Mouse (Mus musculus) heart, embryonic 14.5 days (tissue): ENCODE measurements around the gene Abhd18. TPM values are rescaled to one million over a fixed set of nuclear protein-coding genes. Genes with fewer than 3 reads are reported as not detected.
A peak's percentile ranks its signal among the peaks of the same experiment; 100 is the strongest.
"Not testable (repeated sequence)": the region's sequence is repeated elsewhere in the genome, so short reads cannot be mapped to it uniquely, and the experiment has no call there.

Experiments
- ATAC-seq: fragments of 200-750 bp; cut with Nextera tagmentation; 2 replicates; pipeline ENCODE4 v1.8.0; 2017; ENCODE audit warnings: low read depth, moderate TSS enrichment; ENCODE audit not compliant: insufficient number of reproducible peaks, insufficient read depth, low FRiP score
- H3K27ac ChIP-seq, 2 experiments: fragments of 200-500 bp in 1 of 2; fragments of 300-500 bp in 1 of 2; sonication (generic) in 1 of 2; replicated peaks in 1 of 2; 2 replicates each; pipeline ENCODE4 v1.5.1; 2012 to 2014; ENCODE audit warnings: low read depth in 2 of 2, low read length in 2 of 2, control low read depth in 1 of 2, mild to moderate bottlenecking in 1 of 2, mixed read lengths in 1 of 2; ENCODE audit not compliant: control insufficient read depth in 1 of 2, insufficient read depth in 1 of 2
- H3K27me3 ChIP-seq: fragments of 300-500 bp; sonication (generic); 2 replicates; pipeline ENCODE4 v1.6.1; 2014; ENCODE audit warnings: mild to moderate bottlenecking, low read length, control low read depth; ENCODE audit not compliant: control insufficient read depth, insufficient read depth
- H3K36me3 ChIP-seq: fragments of 300-500 bp; sonication (generic); 2 replicates; pipeline ENCODE4 v1.6.1; 2014; ENCODE audit warnings: mild to moderate bottlenecking, control low read depth, low read length, mixed read lengths; ENCODE audit not compliant: control insufficient read depth, insufficient read depth
- H3K4me1 ChIP-seq, 2 experiments: fragments of 200-500 bp in 1 of 2; fragments of 300-500 bp in 1 of 2; sonication (generic) in 1 of 2; 2 replicates each; pipeline ENCODE4 v1.6.1; 2012 to 2014; ENCODE audit warnings: low read length in 2 of 2, control low read depth in 1 of 2, mixed read lengths in 1 of 2; ENCODE audit not compliant: control insufficient read depth in 2 of 2, insufficient read depth in 2 of 2
- H3K4me2 ChIP-seq: fragments of 300-500 bp; sonication (generic); 2 replicates; pipeline ENCODE4 v1.6.1; 2014; ENCODE audit warnings: mild to moderate bottlenecking, low read length
- H3K4me3 ChIP-seq, 2 experiments: fragments of 200-500 bp in 1 of 2; fragments of 300-500 bp in 1 of 2; sonication (generic) in 1 of 2; 2 replicates each; pipeline ENCODE4 v1.5.1; 2012 to 2014; ENCODE audit warnings: low read length in 2 of 2, mild to moderate bottlenecking in 2 of 2, control low read depth in 1 of 2, low read depth in 1 of 2, moderate library complexity in 1 of 2; ENCODE audit not compliant: control insufficient read depth in 1 of 2, insufficient read depth in 1 of 2
- H3K9ac ChIP-seq: fragments of 300-500 bp; sonication (generic); 2 replicates; pipeline ENCODE4 v1.6.1; 2014; ENCODE audit warnings: mild to moderate bottlenecking, low read length
- H3K9me3 ChIP-seq: fragments of 300-500 bp; sonication (generic); 2 replicates; pipeline ENCODE4 v1.6.1; 2016; ENCODE audit warnings: low read length, control low read depth; ENCODE audit not compliant: control insufficient read depth
- WGBS: fragments of 180-500 bp; shearing (Covaris S2); extraction: QIAGEN DNeasy Blood & Tissue Kit; methylation state at CpG from one replicate; pipeline ENCODE4 v1.1.7; 2014; 5-methylcytosine and 5-hydroxymethylcytosine counted together
- polyA plus RNA-seq: library from polyadenylated mRNA; unstranded; fragments of >200 nt; fragmentation: Nextera tagmentation; extraction: Ambion mirVana; gene quantifications from 2 replicates; pipeline ENCODE4 v1.2.1, GENCODE M21; 2014

Gene Abhd18
- polyA plus RNA-seq, 1 experiment from 2014 or later: 18.9 TPM

GRCm38 (mm10) chr3:40809894-40810293 lies 36.9 kb upstream of the Abhd18 start:
- H3K4me2 ChIP-seq: no peak overlapping the region
- no peaks in the 10 kb centered on the region for H3K9me3 ChIP-seq
- ATAC-seq: no peak
- no peak overlapping the region for H3K27ac ChIP-seq
- H3K9ac ChIP-seq: no peak overlapping the region
- H3K27me3 ChIP-seq: no peaks in the 10 kb centered on the region
- H3K36me3 ChIP-seq: peaks cover 87% of the 10 kb centered on the region
- H3K4me3 ChIP-seq: no peak overlapping the region
- WGBS: 89% methylated on average over 2 of the region's 2 CpGs
- H3K4me1 ChIP-seq: no peaks in the 10 kb centered on the region

- H3K9me3 ChIP-seq: no peaks in the 10 kb centered on the region
- ATAC-seq: no peak
- H3K36me3 ChIP-seq: peaks cover 85% of the 10 kb centered on the region
- WGBS: 95% methylated on average over 2 of the region's 2 CpGs
- no peaks in the 10 kb centered on the region for H3K4me1 ChIP-seq
- H3K27me3 ChIP-seq: no peaks in the 10 kb centered on the region
- no peak overlapping the region for H3K4me2 ChIP-seq
- H3K9ac ChIP-seq: no peak overlapping the region
- no peak overlapping the region for H3K27ac ChIP-seq
- H3K4me3 ChIP-seq: no peak overlapping the region
Measured at GRCm38 (mm10) chr3:40813275-40813674, 33.5 kb upstream of the Abhd18 start.

- not testable (repeated sequence) for H3K4me1 ChIP-seq, H3K27me3 ChIP-seq, H3K36me3 ChIP-seq, H3K27ac ChIP-seq, H3K9ac ChIP-seq, ATAC-seq, H3K9me3 ChIP-seq
- Histone ChIP-seq H3K4me2 (peak overlapping the region; percentile 69), H3K4me3 (peak overlapping the region in 1 of 2 experiments; percentile 50; a peak in 1 of 4 replicates)
- 82% methylated on average over 5 of the region's 6 CpGs for WGBS
Measured at GRCm38 (mm10) chr3:40845521-40845920, 1.2 kb upstream of the Abhd18 start.

GRCm38 (mm10) chr3:40846473-40846956 lies 255 bp upstream of the Abhd18 start, which contains the start of gene Mfsd8:
Mfsd8 (minus strand) TSS chr3:40846886.
- ATAC-seq: peak; percentile 99
- not testable (repeated sequence) for H3K36me3 ChIP-seq, H3K4me1 ChIP-seq, H3K27me3 ChIP-seq, H3K9me3 ChIP-seq
- Histone ChIP-seq H3K27ac (peak within 1 kb of the TSS; percentile 71 to 88), H3K4me2 (peak within 1 kb of the TSS; percentile 73), H3K9ac (peak within 1 kb of the TSS; percentile 76), H3K4me3 (peak within 1 kb of the TSS; percentile 50)
- WGBS: under 1% methylated on average over 34 of the region's 39 CpGs

GRCm38 (mm10) chr3:40847018-40847417 lies 248 bp downstream of the Abhd18 start:
- H3K9me3 ChIP-seq, H3K27me3 ChIP-seq, ATAC-seq, H3K36me3 ChIP-seq, H3K4me1 ChIP-seq: not testable (repeated sequence)
- H3K27ac ChIP-seq: peak overlapping the region in 1 of 2 experiments; percentile 64; a peak in 3 of 4 replicates
- peak overlapping the region; percentile 73 for H3K4me2 ChIP-seq
- WGBS: 1% methylated on average over 16 of the region's 21 CpGs
- H3K4me3 ChIP-seq: peak overlapping the region; percentile 50
- H3K9ac ChIP-seq: peak overlapping the region; percentile 71

- ATAC-seq: not testable (repeated sequence)
- peak overlapping the region; percentile 73; the same call in 1 of the 2 replicates for H3K4me2 ChIP-seq
- 93% methylated on average over 2 of the region's 2 CpGs for WGBS
Measured at GRCm38 (mm10) chr3:40847936-40848335, 1.2 kb downstream of the Abhd18 start.

GRCm38 (mm10) chr3:40853123-40853738 lies 6.5 kb downstream of the Abhd18 start:
- ATAC-seq: not testable (repeated sequence)
- WGBS: 84% methylated on average over 3 of the region's 3 CpGs

More at GRCm38 (mm10) chr3:40847936-40848335, 1.2 kb downstream of the Abhd18 start:
- H3K36me3 ChIP-seq, H3K4me1 ChIP-seq, H3K27ac ChIP-seq, H3K27me3 ChIP-seq, H3K9me3 ChIP-seq, H3K4me3 ChIP-seq, H3K9ac ChIP-seq: not testable (repeated sequence)

More at GRCm38 (mm10) chr3:40853123-40853738, 6.5 kb downstream of the Abhd18 start:
- H3K9ac ChIP-seq, H3K27ac ChIP-seq, H3K4me2 ChIP-seq, H3K4me3 ChIP-seq, H3K27me3 ChIP-seq, H3K36me3 ChIP-seq, H3K9me3 ChIP-seq, H3K4me1 ChIP-seq: not testable (repeated sequence)
